In genomic region chr3:51226601-51227000, GRCm38 (mm10) we compare ENCODE assay signal across 10 mouse cellular contexts. TPM values are rescaled to one million over a fixed set of nuclear protein-coding genes. Genes with fewer than 3 reads are reported as not detected.
A peak's percentile ranks its signal among the peaks of the same experiment; 100 is the strongest.
DNase-seq lines count a peak whose midpoint lies in the region; ATAC-seq and TF ChIP-seq lines count a peak whose summit lies in the region.
"Had no signal": no experiment of that assay in that cellular context is flagged by ENCODE, and none has a peak within 500 bp of the region (broad histone marks: within the 10 kb centered on the region; RNA-seq: fewer than 3 reads in every experiment).

No protein-coding gene starts in this region.

- DNase-seq in gastrocnemius, adult 2 months = no peak
- DNase-seq in gastrocnemius, postnatal 36 days = no peak
- peak; percentile 22 for DNase-seq in thymus, postnatal 14 days
- no peak for DNase-seq in thymus, postnatal 4 days
- no peak for DNase-seq in spleen, postnatal 14 days (ENCODE audit: low spot score in 2 of 2)
- no peak for DNase-seq in right cerebral cortex, postnatal 25 days
- no peak for DNase-seq in lung, adult 18-20 months
- DNase-seq: layer of hippocampus, postnatal 36 days had no signal

- peak overlapping the region; percentile 100 for H3K9ac ChIP-seq in liver, embryonic 12.5 days

- intact Hi-C loops in gastrocnemius, adult 2 months (cut with DNase I) = no loop called here
- intact Hi-C loops in gastrocnemius, postnatal 36 days (cut with DNase I) = no loop called here

- peaks cover 13% of the 10 kb centered on the region for H3K36me3 ChIP-seq in liver, embryonic 12.5 days

- H3K4me2 ChIP-seq in liver, embryonic 12.5 days = peak overlapping the region; percentile 93

- peaks cover 9% of the 10 kb centered on the region; the same call in 1 of the 2 replicates for H3K27me3 ChIP-seq in liver, embryonic 12.5 days (replicated peaks)
- H3K27me3 ChIP-seq: CH12.LX had no signal

- WGBS in liver, embryonic 12.5 days (ENCODE audit: insufficient replicate concordance) = 31% methylated on average over 3 of the region's 3 CpGs

- peaks cover 74% of the 10 kb centered on the region for H3K4me1 ChIP-seq in liver, embryonic 12.5 days

- H3K27ac ChIP-seq in gastrocnemius, adult 2 months = no peak overlapping the region
- H3K27ac ChIP-seq in liver, embryonic 12.5 days = peak overlapping the region; percentile 98

- no peaks in the 10 kb centered on the region for H3K9me3 ChIP-seq in liver, embryonic 12.5 days (replicated peaks)

- ATAC-seq in liver, embryonic 12.5 days = no peak

- H3K4me3 ChIP-seq in gastrocnemius, adult 2 months = peak overlapping the region; percentile 96
- peak overlapping the region; percentile 99 for H3K4me3 ChIP-seq in liver, embryonic 12.5 days

- no peak for TF ChIP-seq CTCF in gastrocnemius, adult 2 months (IDR thresholded peaks at IDR 0.05)

RNA-seq across cellular contexts. Expression of gene Noct, which starts 2.4 kb away (rescaled TPM):
- 10 to 100 TPM; 23.7 to 34.3 TPM for total RNA-seq in gastrocnemius, adult 2 months (2021)
- total RNA-seq in gastrocnemius, postnatal 36 days (2021) = 10 to 100 TPM; 24.1 to 37.6 TPM
- polyA plus RNA-seq in liver, embryonic 12.5 days (2016; fragmentation: Nextera tagmentation; extraction: Ambion mirVana) = 39.8 and 41.1 TPM in 2 replicates
